12 mouse cellular contexts compared by ENCODE assay signal in genomic region chr15:81210496-81210895, GRCm38 (mm10). TPM values are rescaled to one million over a fixed set of nuclear protein-coding genes. Genes with fewer than 3 reads are reported as not detected.
DNase-seq lines count a peak whose midpoint lies in the region; ATAC-seq and TF ChIP-seq lines count a peak whose summit lies in the region.
"Had no signal": no experiment of that assay in that cellular context is flagged by ENCODE, and none has a peak within 500 bp of the region (broad histone marks: within the 10 kb centered on the region; RNA-seq: fewer than 3 reads in every experiment).

No protein-coding gene starts in this region.

- no peak overlapping the region for H3K4me2 ChIP-seq in liver, embryonic 12.5 days

- no peaks in the 10 kb centered on the region for H3K27me3 ChIP-seq in spleen, adult 2 months (ENCODE audit: control insufficient read depth, insufficient read depth, low read length)
- H3K27me3 ChIP-seq in liver, embryonic 12.5 days (replicated peaks), result no peaks in the 10 kb centered on the region

- no peak overlapping the region for H3K4me3 ChIP-seq in spleen, adult 2 months (ENCODE audit: extremely low read depth, insufficient read depth, insufficient read length)
- H3K4me3 ChIP-seq in liver, embryonic 12.5 days, result no peak overlapping the region
- H3K4me3 ChIP-seq: megakaryocyte, embryonic 14.5 days had no signal

- H3K9me3 ChIP-seq in liver, embryonic 12.5 days (replicated peaks), result no peaks in the 10 kb centered on the region

- H3K36me3 ChIP-seq in spleen, adult 2 months (ENCODE audit: control insufficient read depth, insufficient read depth, low read length), result no peaks in the 10 kb centered on the region
- no peaks in the 10 kb centered on the region for H3K36me3 ChIP-seq in liver, embryonic 12.5 days

- peak; percentile 77 for ATAC-seq in CD4-positive, CD25-positive, alpha-beta regulatory T cell, adult 4 months
- ATAC-seq in granulocyte monocyte progenitor cell, adult 5-6 weeks (replicated peaks; ENCODE audit: poor library complexity, severe bottlenecking), result peak; percentile 80
- ATAC-seq in liver, embryonic 12.5 days, result no peak

- H3K9ac ChIP-seq in liver, embryonic 12.5 days, result no peak overlapping the region

- DNase-seq in lung, postnatal 36 days, result peak; percentile 27
- no peak for DNase-seq in lung, postnatal 10 days
- peak; percentile 57 to 63 for DNase-seq in spleen, adult 2 months (ENCODE audit: low read depth in 1 of 2, low spot score in 2 of 2)
- DNase-seq in kidney, adult 8-10 months, result no peak
- DNase-seq: adrenal gland, postnatal 14 days; heart, postnatal 4 days; kidney, adult 18-20 months; thymus, postnatal 14 days had no signal

- H3K27ac ChIP-seq in spleen, adult 2 months (ENCODE audit: insufficient read depth, low read length), result no peak overlapping the region
- H3K27ac ChIP-seq in liver, embryonic 12.5 days, result no peak overlapping the region

- peaks cover 2% of the 10 kb centered on the region; the same call in 1 of the 2 replicates for H3K4me1 ChIP-seq in spleen, adult 2 months (ENCODE audit: control insufficient read depth, insufficient read depth, insufficient read length)
- no peaks in the 10 kb centered on the region for H3K4me1 ChIP-seq in liver, embryonic 12.5 days

- WGBS in spleen, adult 2 months, result 12% methylated on average over 5 of the region's 5 CpGs
- WGBS in liver, embryonic 12.5 days (ENCODE audit: insufficient replicate concordance), result 44% methylated on average over 5 of the region's 5 CpGs

- no peak for TF ChIP-seq POLR2A in spleen, adult 2 months (IDR thresholded peaks at IDR 0.05; ENCODE audit: low read depth, low read length)

- no peak for TF ChIP-seq CTCF in spleen, adult 2 months (IDR thresholded peaks at IDR 0.05; ENCODE audit: extremely low read depth, insufficient read depth, insufficient read length, insufficient replicate concordance)

RNA-seq across cellular contexts. Expression of gene Mrtfa, which starts 19.9 kb away (rescaled TPM):
- 10 to 100 TPM; 41.0 to 78.2 TPM for polyA plus RNA-seq in CD4-positive, CD25-positive, alpha-beta regulatory T cell, adult 4 months (2017; shearing (Covaris generic))
- total RNA-seq in granulocyte monocyte progenitor cell, adult 5-6 weeks (2014; fragmentation: Nextera tagmentation), result 30.9 and 36.9 TPM in 2 replicates
- 11.1 and 12.6 TPM in 2 replicates for total RNA-seq in granulocyte monocyte progenitor cell, adult 5-6 weeks (2017)
- polyA plus RNA-seq in spleen, adult 2 months (2012; rRNA removed), result 80.0 and 100 TPM in 2 replicates
- 8.0 and 8.7 TPM in 2 replicates for polyA plus RNA-seq in liver, embryonic 12.5 days (2016; fragmentation: Nextera tagmentation; extraction: Ambion mirVana)

RNA-seq across cellular contexts. Expression of gene Mchr1, which starts 24.8 kb away (rescaled TPM):
- polyA plus RNA-seq in CD4-positive, CD25-positive, alpha-beta regulatory T cell, adult 4 months (2017; shearing (Covaris generic)), result not detected
- not detected in 2 replicates for total RNA-seq in granulocyte monocyte progenitor cell, adult 5-6 weeks (2014; fragmentation: Nextera tagmentation)
- total RNA-seq in granulocyte monocyte progenitor cell, adult 5-6 weeks (2017), result not detected in 2 replicates
- polyA plus RNA-seq in spleen, adult 2 months (2012; rRNA removed), result 0.06 TPM in 1 of 2 replicates, not detected in the other
- 0.19 TPM in 1 of 2 replicates, not detected in the other for polyA plus RNA-seq in liver, embryonic 12.5 days (2016; fragmentation: Nextera tagmentation; extraction: Ambion mirVana)
- total RNA-seq: heart, postnatal 4 days had no signal

Comparison
In these comparisons a context has a peak if more than half of its experiments do, and no peak if none do; other contexts are left out.
1. DNase-seq: peak in lung, postnatal 36 days (single experiment) and spleen, adult 2 months (2 of 2); none in lung, postnatal 10 days (single experiment) and kidney, adult 8-10 months (0 of 2).